ENCODE assay signal across 21 mouse cellular contexts in the genomic region with DNA sequence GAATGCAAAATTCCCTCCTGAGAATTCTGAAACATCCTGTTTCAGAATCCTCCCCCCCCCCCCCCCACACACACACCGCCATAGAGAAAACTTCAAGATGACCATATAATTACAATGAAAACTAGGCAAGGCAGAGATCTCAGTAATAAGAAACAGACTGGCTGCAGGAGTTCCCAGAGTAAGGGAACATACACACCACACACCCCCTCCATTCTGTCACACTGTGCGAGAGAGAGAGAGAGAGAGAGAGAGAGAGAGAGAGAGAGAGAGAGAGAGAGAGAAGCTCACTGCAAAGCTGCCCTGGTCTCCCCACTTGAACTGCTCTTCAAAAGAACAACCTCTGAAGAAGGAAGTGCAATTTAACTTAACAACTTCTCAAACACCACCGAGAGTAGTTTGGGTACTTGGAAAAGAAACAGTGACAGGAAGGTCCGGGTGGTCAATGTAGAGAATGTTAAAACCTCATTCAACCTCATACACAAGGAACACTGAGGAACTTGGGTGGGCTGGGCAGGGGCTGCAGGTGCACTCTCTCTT. TPM values are rescaled to one million over a fixed set of nuclear protein-coding genes. Genes with fewer than 3 reads are reported as not detected.
DNase-seq lines count a peak whose midpoint lies in the region; ATAC-seq and TF ChIP-seq lines count a peak whose summit lies in the region.
"Had no signal": no experiment of that assay in that cellular context is flagged by ENCODE, and none has a peak within 500 bp of the region (broad histone marks: within the 10 kb centered on the region; RNA-seq: fewer than 3 reads in every experiment).

No protein-coding gene starts in this region.

- no peak for DNase-seq in frontal cortex, postnatal 36 days (ENCODE audit: low spot score in 2 of 2)
- DNase-seq in thymus, postnatal 0 days (ENCODE audit: low spot score) = peak; percentile 48
- DNase-seq in thymus, adult 18-20 months = no peak
- peak; percentile 46 for DNase-seq in naive thymus-derived CD4-positive, alpha-beta T cell, adult 2 months (ENCODE audit: low read depth)
- no peak for DNase-seq in layer of hippocampus, adult 8-10 months (ENCODE audit: low spot score in 2 of 2)
- no peak for DNase-seq in neural tube, embryonic 10.5 days (ENCODE audit: extremely low spot score, low spot score)
- DNase-seq: adrenal gland, adult 2 months; adrenal gland, postnatal 14 days; cerebellum, adult 11-12 months; cerebellum, adult 8-10 months; cerebellum, postnatal 10 days; forebrain, postnatal 0 days; gastrocnemius, postnatal 10 days; gastrocnemius, postnatal 36 days had no signal

- TF ChIP-seq CTCF in embryonic fibroblast, embryonic 13.5 days (IDR thresholded peaks at IDR 0.05; ENCODE audit: borderline replicate concordance, insufficient read depth, low read length) = no peak

- peak; percentile 62; the same call in 1 of the 2 replicates for ATAC-seq in frontal cortex, adult (ENCODE audit: low TSS enrichment)
- ATAC-seq: forebrain, embryonic 14.5 days; forebrain, postnatal 0 days had no signal

- peaks cover 11% of the 10 kb centered on the region for H3K4me1 ChIP-seq in embryonic fibroblast, embryonic 13.5 days (ENCODE audit: control insufficient read depth, insufficient read depth, low read length)

- no peak for TF ChIP-seq POLR2A in embryonic fibroblast, embryonic 13.5 days (IDR thresholded peaks at IDR 0.05; ENCODE audit: low read depth, low read length)

- peak overlapping the region; percentile 15; the same call in 1 of the 2 replicates for H3K27ac ChIP-seq in embryonic fibroblast, embryonic 13.5 days (ENCODE audit: insufficient read depth, low read length)
- H3K27ac ChIP-seq: hindbrain, embryonic 12.5 days; hindbrain, embryonic 15.5 days had no signal

- no peak overlapping the region for H3K4me3 ChIP-seq in embryonic fibroblast, embryonic 13.5 days (ENCODE audit: insufficient read depth, low read length)
- H3K4me3 ChIP-seq: embryonic facial prominence, embryonic 13.5 days; hindbrain, embryonic 12.5 days; hindbrain, embryonic 15.5 days had no signal

RNA-seq across cellular contexts. Expression of gene Rgcc, which starts 10.5 kb away (rescaled TPM):
- polyA plus RNA-seq in thymus, postnatal 0 days (2015; fragmentation: Nextera tagmentation; extraction: Ambion mirVana) = 552 and 560 TPM in 2 replicates
- polyA plus RNA-seq in embryonic fibroblast, embryonic 13.5 days (2011; ENCODE audit: insufficient read length, low read depth, missing spikeins) = 3.1 and 7.1 TPM in 2 replicates
- total RNA-seq in layer of hippocampus, adult 8-10 months (2022) = 10 to 100 TPM; 32.3 to 39.8 (median 33.4) TPM
- total RNA-seq: G1E had no signal
- polyA plus RNA-seq: G1E had no signal

Comparison
In these comparisons a context has a peak if more than half of its experiments do, and no peak if none do; other contexts are left out.
1. DNase-seq: peak in thymus, postnatal 0 days (single experiment) and naive thymus-derived CD4-positive, alpha-beta T cell, adult 2 months (single experiment); none in frontal cortex, postnatal 36 days (0 of 2), thymus, adult 18-20 months (0 of 2), layer of hippocampus, adult 8-10 months (0 of 2) and neural tube, embryonic 10.5 days (single experiment).
2. RNA of gene Rgcc, which starts 10.5 kb away (polyA plus RNA-seq): 552 to 560 TPM in thymus, postnatal 0 days; 3.1 to 7.1 TPM in embryonic fibroblast, embryonic 13.5 days; every median in the first group is over 10 times any median in the second.